Mouse (Mus musculus) lung, embryonic 14.5 days (tissue): Measurements from ENCODE around the gene Cpsf6. TPM values are rescaled to one million over a fixed set of nuclear protein-coding genes. Genes with fewer than 3 reads are reported as not detected.
A peak's percentile ranks its signal among the peaks of the same experiment; 100 is the strongest.

Experiments
- ATAC-seq: fragments of 200-750 bp; cut with Nextera tagmentation; 2 replicates; pipeline ENCODE4 v1.8.0; 2017; ENCODE audit warnings: mild to moderate bottlenecking, moderate TSS enrichment, moderate library complexity; ENCODE audit not compliant: insufficient read depth
- DNase-seq: peaks from one replicate; pipeline ENCODE4 v3.0.0-alpha.2; 2015
- H3K27ac ChIP-seq: fragments of 300-500 bp; sonication (generic); 2 replicates; pipeline ENCODE4 v1.5.1; 2014; ENCODE audit warnings: low read depth, mild to moderate bottlenecking, moderate library complexity
- H3K27me3 ChIP-seq: fragments of 300-500 bp; sonication (generic); 2 replicates; pipeline ENCODE4 v1.6.1; 2014; ENCODE audit warnings: low read length, control low read depth; ENCODE audit not compliant: insufficient read depth
- H3K36me3 ChIP-seq: fragments of 300-500 bp; sonication (generic); 2 replicates; pipeline ENCODE4 v1.6.1; 2014; ENCODE audit warnings: control low read depth; ENCODE audit not compliant: insufficient read depth
- H3K4me1 ChIP-seq: fragments of 300-500 bp; sonication (generic); 2 replicates; pipeline ENCODE4 v1.6.1; 2014; ENCODE audit warnings: antibody characterized with exemption, control low read depth; ENCODE audit not compliant: insufficient read depth
- H3K4me2 ChIP-seq: fragments of 300-500 bp; sonication (generic); 2 replicates; pipeline ENCODE4 v1.6.1; 2014; ENCODE audit warnings: mild to moderate bottlenecking
- H3K4me3 ChIP-seq: fragments of 300-500 bp; sonication (generic); 2 replicates; pipeline ENCODE4 v1.5.1; 2014; ENCODE audit warnings: low read depth, low read length
- H3K9ac ChIP-seq: fragments of 300-500 bp; sonication (generic); 2 replicates; pipeline ENCODE4 v1.6.1; 2014
- H3K9me3 ChIP-seq: fragments of 300-500 bp; sonication (generic); 2 replicates; pipeline ENCODE4 v1.6.1; 2016; ENCODE audit warnings: low read depth, low read length, control low read depth
- CTCF ChIP-seq: IDR thresholded peaks from 2 replicates; pipeline ENCODE4 v1.5.1; 2016; ENCODE audit warnings: antibody characterized with exemption, low read depth
- WGBS: fragments of 180-500 bp; shearing (Covaris S2); extraction: QIAGEN DNeasy Blood & Tissue Kit; methylation state at CpG from one replicate; pipeline ENCODE4 v1.1.7; 2014; 5-methylcytosine and 5-hydroxymethylcytosine counted together
- polyA plus RNA-seq: library from polyadenylated mRNA; unstranded; fragments of >200 nt; fragmentation: Nextera tagmentation; extraction: Ambion mirVana; gene quantifications from 2 replicates; pipeline ENCODE4 v1.2.1, GENCODE M21; 2014

Cpsf6 gene
- polyA plus RNA-seq, 1 experiment from 2014 or later = 201 TPM

DNA sequence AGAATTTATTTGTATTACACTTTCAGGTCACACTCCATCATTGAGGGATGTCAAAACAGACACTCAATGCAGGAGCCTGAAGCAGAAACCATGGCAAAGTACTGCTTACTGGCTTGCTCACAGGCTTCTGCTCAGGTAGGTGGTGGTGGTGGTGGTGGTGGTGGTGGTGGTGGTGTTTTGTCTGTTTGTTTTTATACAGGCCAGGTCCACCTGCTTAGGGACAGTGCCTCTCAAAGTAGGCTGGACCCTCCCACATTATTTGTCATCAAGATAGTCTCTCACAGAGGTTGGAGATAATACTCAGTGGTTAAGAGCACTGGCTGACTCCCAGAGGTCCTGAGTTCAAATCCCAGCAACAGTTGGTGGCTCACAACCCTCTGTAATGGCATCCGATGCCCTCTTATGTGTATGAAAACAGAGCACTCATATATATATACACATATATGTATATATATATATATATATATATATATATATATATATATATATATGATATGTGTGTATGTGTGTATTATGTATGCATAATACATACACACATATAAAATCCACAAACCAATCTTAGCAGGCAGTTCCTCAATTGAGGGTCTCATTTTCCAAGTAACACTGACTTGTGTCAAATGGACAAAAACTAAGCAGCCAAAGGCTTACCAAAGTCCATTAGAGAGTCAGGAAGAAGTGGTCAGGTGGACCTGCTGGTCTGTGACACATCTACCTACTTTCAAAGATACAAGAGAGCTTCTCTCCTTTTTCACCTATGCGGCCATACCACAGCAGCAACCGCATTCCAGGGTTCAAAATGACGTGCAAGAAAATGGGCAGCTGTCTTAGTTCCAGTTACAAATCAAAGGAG is 1.1 kb upstream of the Cpsf6 start:
- Histone ChIP-seq H3K9me3 (no peaks in the 10 kb centered on the region), H3K9ac (no peak overlapping the region), H3K27ac (no peak overlapping the region), H3K4me3 (no peak overlapping the region), H3K36me3 (no peaks in the 10 kb centered on the region), H3K4me1 (no peaks in the 10 kb centered on the region), H3K4me2 (no peak overlapping the region), H3K27me3 (no peaks in the 10 kb centered on the region)
- DNase-seq = no peak
- no peak for ATAC-seq
- whole genome bisulfite sequencing = 89% methylated on average over 4 of the region's 4 CpGs
- no peak for TF ChIP-seq CTCF

DNA sequence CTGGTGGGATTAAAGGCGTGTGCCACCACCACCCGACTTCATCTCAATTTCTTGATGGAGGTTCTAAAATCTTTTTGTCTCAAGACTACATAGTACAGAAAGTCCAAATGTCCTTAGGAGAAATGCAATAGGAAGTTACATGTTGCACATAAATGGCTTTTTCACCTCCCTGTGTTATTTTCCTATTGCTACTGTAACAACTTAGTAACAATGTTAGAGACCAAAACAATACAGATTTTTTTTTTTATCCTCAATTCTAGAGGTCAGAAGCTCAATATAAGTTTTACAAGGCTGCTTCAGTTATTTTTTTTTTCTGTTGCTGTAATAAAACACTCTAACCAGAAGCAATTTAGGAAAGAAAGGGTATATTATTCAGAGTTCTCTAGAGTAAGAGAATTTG is 374 bp downstream of the Cpsf6 start:
- ATAC-seq (no peak), DNase-seq (no peak)
- 93% methylated on average over 2 of the region's 2 CpGs for WGBS
- Histone ChIP-seq H3K36me3 (no peaks in the 10 kb centered on the region), H3K4me2 (no peak overlapping the region), H3K9ac (no peak overlapping the region), H3K27me3 (no peaks in the 10 kb centered on the region), H3K27ac (no peak overlapping the region), H3K4me1 (no peaks in the 10 kb centered on the region), H3K9me3 (no peaks in the 10 kb centered on the region), H3K4me3 (no peak overlapping the region)
- TF ChIP-seq CTCF = no peak

DNA sequence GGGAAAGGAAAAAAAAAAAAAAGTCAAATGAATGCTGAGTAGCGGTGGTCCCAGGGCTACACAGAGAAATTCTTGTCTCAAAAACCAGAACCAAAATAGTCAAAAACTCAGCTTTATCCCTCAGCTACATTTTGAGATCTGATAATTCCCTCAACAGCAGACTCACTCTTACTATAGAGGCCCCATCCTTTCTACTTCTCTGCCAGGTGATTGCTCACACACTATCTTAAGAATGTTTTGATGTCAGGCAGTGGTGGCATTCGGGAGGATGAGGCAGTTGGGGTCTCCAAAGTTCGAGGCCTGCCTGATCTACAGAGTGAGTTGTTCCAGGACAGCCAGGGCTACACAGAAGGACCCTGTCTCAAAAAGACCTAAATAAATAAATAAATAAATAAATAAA is 1.2 kb downstream of the Cpsf6 start:
- Histone ChIP-seq H3K36me3 (no peaks in the 10 kb centered on the region), H3K27ac (no peak overlapping the region), H3K4me2 (no peak overlapping the region), H3K4me1 (no peaks in the 10 kb centered on the region), H3K27me3 (no peaks in the 10 kb centered on the region), H3K9me3 (no peaks in the 10 kb centered on the region), H3K9ac (no peak overlapping the region), H3K4me3 (no peak overlapping the region)
- 87% methylated on average over 3 of the region's 3 CpGs for WGBS
- TF ChIP-seq CTCF = no peak
- no peak for DNase-seq
- ATAC-seq = no peak

DNA sequence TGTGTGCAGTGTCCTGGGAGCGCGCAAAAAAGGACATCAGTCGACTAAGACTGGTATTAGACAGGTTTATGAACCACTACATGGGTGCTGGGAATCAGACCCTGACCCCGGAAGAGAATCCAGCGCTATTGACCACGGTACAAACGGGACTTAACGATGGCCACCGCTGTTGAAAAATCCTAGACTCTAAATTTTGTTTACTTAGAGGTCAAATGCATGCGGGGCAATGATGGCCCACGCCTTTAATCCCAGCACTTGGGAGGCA is 1.6 kb downstream of the Cpsf6 start:
- DNase-seq (no peak), ATAC-seq (no peak)
- Histone ChIP-seq H3K9me3 (no peaks in the 10 kb centered on the region), H3K9ac (no peak overlapping the region), H3K27ac (no peak overlapping the region), H3K4me2 (no peak overlapping the region), H3K4me3 (no peak overlapping the region), H3K4me1 (no peaks in the 10 kb centered on the region), H3K27me3 (no peaks in the 10 kb centered on the region), H3K36me3 (no peaks in the 10 kb centered on the region)
- TF ChIP-seq CTCF = no peak
- WGBS = 93% methylated on average over 11 of the region's 11 CpGs

DNA sequence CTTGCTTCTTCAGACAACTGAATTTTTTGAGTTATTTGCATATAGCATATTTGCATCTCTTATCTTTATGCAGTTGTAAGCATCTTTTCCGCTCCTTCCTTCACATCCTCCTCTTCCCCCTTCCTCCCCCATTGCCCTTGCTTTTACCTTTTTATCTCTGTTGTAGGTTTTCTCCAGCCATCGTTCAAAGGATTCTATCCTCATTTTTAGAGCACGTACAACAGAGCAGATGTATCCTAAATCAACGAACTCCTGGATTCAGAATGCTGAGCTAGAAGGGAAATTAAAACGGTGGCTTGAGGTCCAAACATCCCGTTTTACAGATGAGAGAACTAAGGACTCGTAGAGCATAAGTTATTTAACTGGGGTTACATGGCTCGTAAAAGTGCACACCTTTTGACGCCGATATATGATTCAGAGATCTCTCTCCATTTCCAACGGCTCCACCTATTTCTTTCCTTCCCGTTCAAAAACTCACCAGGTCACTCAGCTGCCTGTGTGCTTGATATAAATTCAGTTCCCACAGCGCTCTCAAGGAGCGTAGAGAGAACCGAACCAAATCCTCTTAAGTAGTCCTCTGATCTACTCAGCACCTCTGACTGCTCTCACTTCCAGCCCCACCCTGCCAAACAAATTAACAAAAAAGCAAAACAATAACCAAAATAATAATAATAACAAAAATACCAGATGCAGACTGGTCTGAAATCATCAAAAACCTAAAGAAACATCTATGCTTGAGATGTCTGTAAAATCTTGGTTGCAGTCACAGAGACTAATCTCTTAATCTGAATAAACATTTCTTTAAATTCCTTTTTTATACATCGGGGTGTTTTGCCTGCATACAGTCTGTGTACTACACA is 2.2 kb downstream of the Cpsf6 start:
- Histone ChIP-seq H3K36me3 (no peaks in the 10 kb centered on the region), H3K4me1 (no peaks in the 10 kb centered on the region), H3K27me3 (no peaks in the 10 kb centered on the region), H3K4me3 (peak overlapping the region; percentile 97), H3K27ac (no peak overlapping the region), H3K9ac (peak overlapping the region; percentile 100), H3K4me2 (peak overlapping the region; percentile 75), H3K9me3 (no peaks in the 10 kb centered on the region)
- DNase-seq (peak; percentile 52), ATAC-seq (no peak)
- no peak for TF ChIP-seq CTCF
- WGBS = 14% methylated on average over 16 of the region's 16 CpGs

DNA sequence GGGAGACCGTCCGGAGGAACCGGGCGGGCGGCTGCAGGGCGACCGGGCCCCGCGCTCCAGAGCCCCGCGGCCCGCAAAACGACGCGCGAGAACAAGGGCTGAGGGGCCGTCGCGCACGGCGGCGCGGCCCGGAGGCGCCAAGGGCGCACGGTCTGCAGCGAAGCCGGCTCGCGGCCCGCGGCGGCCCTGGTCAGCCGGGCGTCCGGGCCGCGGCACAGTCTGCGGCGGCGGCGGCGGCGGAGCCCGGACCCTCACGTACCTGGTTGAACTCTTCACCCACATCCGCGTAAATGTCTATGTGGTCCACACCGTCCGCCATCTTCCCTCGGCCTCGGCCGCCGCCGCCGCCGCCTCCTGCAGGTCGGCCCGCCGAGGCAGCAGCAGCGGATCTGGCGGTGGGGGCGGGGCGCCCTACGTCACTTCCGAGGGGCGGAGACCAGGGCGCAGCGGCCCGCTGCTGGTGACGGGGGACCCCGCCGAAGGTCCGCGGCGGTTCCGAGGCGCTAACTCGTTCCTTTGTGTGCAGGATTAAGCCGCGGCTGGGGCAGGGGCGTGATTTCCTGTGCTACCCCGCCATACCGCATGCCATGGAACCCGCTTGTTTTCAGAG is 3.1 kb downstream of the Cpsf6 start:
- DNase-seq (peak; percentile 98), ATAC-seq (peak; percentile 97)
- peak overlapping the region; percentile 96 for H3K27ac ChIP-seq
- TF ChIP-seq CTCF = no peak
- H3K27me3 ChIP-seq = no peaks in the 10 kb centered on the region
- no peaks in the 10 kb centered on the region for H3K9me3 ChIP-seq
- H3K4me2 ChIP-seq = peak overlapping the region; percentile 75
- H3K4me3 ChIP-seq = peak overlapping the region; percentile 97
- no peaks in the 10 kb centered on the region for H3K36me3 ChIP-seq
- H3K9ac ChIP-seq = peak overlapping the region; percentile 100
- no peaks in the 10 kb centered on the region for H3K4me1 ChIP-seq
- WGBS = under 1% methylated on average over 79 of the region's 86 CpGs
